Mouse (Mus musculus) heart, postnatal 0 days (tissue): ENCODE measurements around the gene Smg7.

Experiments
- CTCF ChIP-seq: IDR thresholded peaks from 2 replicates; pipeline ENCODE4 v1.5.1; 2016; ENCODE audit warnings: antibody characterized with exemption, control low read depth, low read depth
- EP300 ChIP-seq: IDR thresholded peaks from 2 replicates; pipeline ENCODE4 v1.6.1; 2016; ENCODE audit warnings: antibody characterized with exemption, low read depth

- TF ChIP-seq CTCF, result no peak
- no peak for TF ChIP-seq EP300
These were observed 104.3 kb downstream of the Smg7 start for GRCm38 (mm10) chr1:152798125-152798524.
